Mouse (Mus musculus) ovary, adult 18-20 months (tissue): ENCODE measurements around the gene Srarp.

Source experiments
- DNase-seq: peaks from one replicate; pipeline ENCODE4 v3.0.0; 2022; ENCODE audit warnings: low spot score, mixed read lengths

Srarp gene

GRCm38 (mm10) chr4:141389366-141390150 is 46.3 kb downstream of the Srarp start:
- DNase-seq: no peak

GRCm38 (mm10) chr4:141387933-141388332 is 48.0 kb downstream of the Srarp start:
- no peak for DNase-seq

- DNase-seq: no peak
Measured at GRCm38 (mm10) chr4:141387093-141387784, 48.7 kb downstream of the Srarp start.

GRCm38 (mm10) chr4:141386150-141386549 is 49.8 kb downstream of the Srarp start:
- DNase-seq: no peak

- DNase-seq: no peak
Measured at GRCm38 (mm10) chr4:141385275-141385674, 50.6 kb downstream of the Srarp start.
